Mouse (Mus musculus) embryonic fibroblast, embryonic 13.5 days (primary cell): ENCODE results near the gene Alx3.

Source experiments
- CTCF ChIP-seq: IDR thresholded peaks from 2 replicates; pipeline ENCODE4 v1.5.1; 2011; ENCODE audit warnings: mild to moderate bottlenecking, control low read depth, low read length, moderate library complexity, borderline replicate concordance; ENCODE audit not compliant: insufficient read depth
- POLR2A ChIP-seq: IDR thresholded peaks from 2 replicates; pipeline ENCODE4 v1.6.1; 2011; ENCODE audit warnings: low read depth, mild to moderate bottlenecking, control low read depth, low read length, moderate library complexity

GRCm38 (mm10) chr3:107622537-107622936, 27.7 kb downstream of the Alx3 start:
- TF ChIP-seq POLR2A (no peak), CTCF (no peak)
